Mouse (Mus musculus) ES-CJ7 (cell line): ENCODE measurements around the gene Ms4a5.

Source experiments
- DNase-seq: peaks from one replicate; pipeline ENCODE4 v3.0.0; 2011; ENCODE audit warnings: low read depth, low spot score

Ms4a5 gene

DNA sequence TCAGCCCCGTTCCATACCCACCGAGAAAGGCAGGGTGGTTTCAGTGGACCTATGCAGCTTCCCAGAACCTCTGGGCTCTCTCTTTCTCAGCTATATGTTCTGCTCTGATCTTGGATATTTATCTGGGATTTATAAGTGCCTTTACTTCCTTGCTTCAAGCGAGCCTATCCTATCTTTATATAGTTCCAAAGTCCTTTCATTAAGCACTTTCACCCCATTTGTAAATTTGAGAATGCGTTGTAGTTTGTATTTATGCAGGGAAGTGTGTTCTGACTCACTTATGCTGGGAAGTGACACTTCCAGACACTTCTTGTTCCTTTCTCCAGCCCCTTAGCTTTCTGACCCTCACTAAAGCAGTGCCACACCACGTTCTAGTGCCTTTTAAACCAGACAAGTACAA lies 51.3 kb downstream of the Ms4a5 start, which contains the start of gene Ms4a12:
Gene Ms4a12, minus strand, starts transcription at position 101 of the 400 bp plus-strand sequence.
- DNase-seq = no peak
